Mouse (Mus musculus) embryonic facial prominence, embryonic 13.5 days (tissue): Measurements from ENCODE around the gene BC003965. TPM values are rescaled to one million over a fixed set of nuclear protein-coding genes. Genes with fewer than 3 reads are reported as not detected.
"Not testable (repeated sequence)": the region's sequence is repeated elsewhere in the genome, so short reads cannot be mapped to it uniquely, and the experiment has no call there.

Experiments used
- ATAC-seq: fragments of 200-750 bp; cut with Nextera tagmentation; 2 replicates; pipeline ENCODE4 v1.8.0; 2017; ENCODE audit warnings: low read depth; ENCODE audit not compliant: insufficient number of reproducible peaks, insufficient read depth, low FRiP score, low TSS enrichment
- H3K27ac ChIP-seq: fragments of 300-500 bp; sonication (generic); 2 replicates; pipeline ENCODE4 v1.5.1; 2015; ENCODE audit warnings: moderate library complexity, mild to moderate bottlenecking, inconsistent platforms
- H3K27me3 ChIP-seq: fragments of 300-500 bp; sonication (generic); 2 replicates; pipeline ENCODE4 v1.6.1; 2015; ENCODE audit warnings: mild to moderate bottlenecking, inconsistent platforms
- H3K36me3 ChIP-seq: fragments of 300-500 bp; sonication (generic); 2 replicates; pipeline ENCODE4 v1.6.1; 2015; ENCODE audit warnings: mild to moderate bottlenecking, inconsistent platforms
- H3K4me1 ChIP-seq: fragments of 300-500 bp; sonication (generic); 2 replicates; pipeline ENCODE4 v1.6.1; 2015; ENCODE audit warnings: inconsistent platforms
- H3K4me2 ChIP-seq: fragments of 300-500 bp; sonication (generic); 2 replicates; pipeline ENCODE4 v1.6.1; 2015; ENCODE audit warnings: moderate library complexity, mild to moderate bottlenecking, inconsistent platforms
- H3K4me3 ChIP-seq: fragments of 300-500 bp; sonication (generic); 2 replicates; pipeline ENCODE4 v1.5.1; 2015; ENCODE audit warnings: mild to moderate bottlenecking, inconsistent platforms
- H3K9ac ChIP-seq: fragments of 300-500 bp; sonication (generic); 2 replicates; pipeline ENCODE4 v1.6.1; 2015; ENCODE audit warnings: mild to moderate bottlenecking, inconsistent platforms
- H3K9me3 ChIP-seq: fragments of 300-500 bp; sonication (generic); 2 replicates; pipeline ENCODE4 v1.6.1; 2016; ENCODE audit warnings: inconsistent platforms
- WGBS: fragments of 180-500 bp; shearing (Covaris S2); methylation state at CpG from one replicate; pipeline ENCODE4 v1.1.7; 2015; ENCODE audit warnings: mixed read lengths; 5-methylcytosine and 5-hydroxymethylcytosine counted together
- polyA plus RNA-seq: library from polyadenylated mRNA; unstranded; fragments of >200 nt; fragmentation: Nextera tagmentation; extraction: Ambion mirVana; gene quantifications from 2 replicates; pipeline ENCODE4 v1.2.1, GENCODE M21; 2015

The BC003965 gene
- polyA plus RNA-seq, 1 experiment from 2014 or later: 35.5 TPM

DNA sequence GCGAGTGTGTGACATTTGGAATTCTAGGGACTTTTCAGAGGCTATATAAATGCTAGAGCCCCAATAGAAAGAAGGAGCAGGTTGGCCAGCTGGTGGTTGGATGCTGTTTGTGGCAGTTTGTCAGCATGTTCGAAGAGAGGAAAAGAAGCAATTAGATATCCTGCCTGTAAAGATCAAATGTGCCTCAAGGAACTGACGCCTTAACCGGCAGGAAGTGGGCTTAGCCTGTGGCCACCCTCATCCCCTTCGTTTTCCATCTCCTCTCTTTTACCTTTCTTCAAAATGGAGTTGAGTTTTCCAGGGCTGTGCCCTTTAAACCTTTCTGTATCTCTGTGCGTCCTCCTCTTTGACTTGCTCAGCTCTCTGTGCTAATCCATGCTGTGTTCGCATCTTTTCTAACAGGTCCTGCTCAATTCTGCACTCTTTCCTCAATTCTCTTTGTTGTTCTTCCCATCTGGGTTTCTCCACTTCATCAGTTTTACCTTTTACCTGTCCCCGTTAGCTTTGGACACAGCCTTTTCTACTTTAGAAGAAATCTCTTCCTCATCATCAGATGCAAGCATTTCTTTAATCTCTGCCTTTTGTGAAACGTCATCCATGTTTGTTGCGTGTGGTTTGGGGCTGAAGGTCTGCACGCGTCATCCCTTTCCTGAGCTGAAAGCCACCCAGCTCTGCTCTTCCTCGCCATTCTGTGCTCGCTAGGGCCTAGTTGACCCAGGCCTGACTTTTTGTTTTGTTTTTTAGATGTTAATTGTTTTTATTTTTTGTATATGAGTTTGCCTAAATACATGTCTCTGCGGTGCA is 35.3 kb downstream of the BC003965 start:
- Histone ChIP-seq H3K9me3 (no peaks in the 10 kb centered on the region), H3K4me3 (no peak overlapping the region), H3K27ac (no peak overlapping the region), H3K4me2 (no peak overlapping the region), H3K27me3 (no peaks in the 10 kb centered on the region), H3K9ac (no peak overlapping the region), H3K36me3 (peaks cover 66% of the 10 kb centered on the region), H3K4me1 (peaks cover 19% of the 10 kb centered on the region)
- no peak for ATAC-seq
- WGBS: 88% methylated on average over 15 of the region's 15 CpGs

DNA sequence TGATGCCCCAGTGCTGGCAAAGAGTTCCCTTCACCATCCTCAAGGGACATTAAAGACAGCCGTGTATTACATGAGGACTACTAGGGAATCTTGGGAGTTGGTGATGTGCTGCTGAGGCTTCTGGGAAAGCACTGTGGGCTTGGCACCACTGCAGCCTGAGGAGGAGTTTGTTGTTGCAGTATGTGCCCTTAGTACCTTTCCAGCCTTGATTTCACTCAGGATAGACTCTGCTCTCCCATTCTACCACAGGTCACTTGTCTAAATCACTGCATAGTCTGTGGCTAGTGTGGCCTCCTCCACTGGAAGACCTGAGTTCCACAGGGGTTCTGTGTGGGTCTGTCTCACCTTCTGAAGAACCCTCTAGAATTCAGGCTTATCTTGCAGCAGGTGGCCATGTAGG is 36.4 kb downstream of the BC003965 start:
- peaks cover 19% of the 10 kb centered on the region for H3K4me1 ChIP-seq
- H3K27ac ChIP-seq: peak overlapping the region; percentile 66; the same call in 1 of the 2 replicates
- H3K4me2 ChIP-seq: no peak overlapping the region
- H3K9ac ChIP-seq: no peak overlapping the region
- no peak for ATAC-seq
- H3K4me3 ChIP-seq: no peak overlapping the region
- WGBS: 72% methylated on average over 1 of the region's 1 CpGs
- H3K36me3 ChIP-seq: peaks cover 63% of the 10 kb centered on the region
- no peaks in the 10 kb centered on the region for H3K9me3 ChIP-seq
- H3K27me3 ChIP-seq: no peaks in the 10 kb centered on the region

DNA sequence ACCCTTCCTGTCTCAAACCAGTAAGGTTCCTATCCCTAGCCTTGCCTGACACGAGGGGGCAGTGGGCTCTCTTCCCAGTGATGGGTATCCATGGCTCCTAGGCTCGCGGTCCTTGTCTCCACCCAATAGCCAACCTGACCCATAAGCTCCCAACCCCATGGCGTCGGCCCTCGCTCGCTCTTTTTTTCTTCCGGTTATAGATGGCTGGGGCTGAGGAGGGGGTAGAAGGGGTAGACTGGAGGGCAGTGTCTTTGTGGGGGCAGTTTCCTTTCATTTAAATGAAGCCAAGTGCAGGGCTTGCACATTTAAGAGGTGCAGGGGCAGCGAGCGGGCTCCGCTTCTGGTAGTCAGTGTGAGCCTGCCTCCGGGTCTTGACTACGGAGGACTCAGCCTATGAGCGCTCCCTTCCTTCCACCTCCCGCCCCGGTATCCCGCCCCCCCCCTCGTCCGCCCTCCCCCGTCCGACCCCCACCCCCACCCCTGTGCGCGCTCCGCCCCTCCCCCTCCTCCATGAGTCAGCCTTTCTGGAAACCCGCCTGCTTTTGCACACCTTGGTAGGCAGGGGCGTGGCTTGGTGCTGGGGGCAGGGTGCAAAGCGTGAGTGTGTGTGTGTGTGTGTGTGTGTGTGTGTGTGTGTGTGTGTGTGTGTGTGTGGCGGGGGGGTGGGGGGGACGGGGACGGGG is 37.6 kb downstream of the BC003965 start:
- Histone ChIP-seq H3K36me3 (peaks cover 64% of the 10 kb centered on the region), H3K4me2 (peak overlapping the region; percentile 66), H3K27me3 (no peaks in the 10 kb centered on the region), H3K4me1 (peaks cover 19% of the 10 kb centered on the region), H3K9ac (peak overlapping the region; percentile 57), H3K4me3 (peak overlapping the region; percentile 41), H3K27ac (peak overlapping the region; percentile 66), H3K9me3 (no peaks in the 10 kb centered on the region)
- ATAC-seq: peak; percentile 74; the same call in 1 of the 2 replicates
- WGBS: 3% methylated on average over 15 of the region's 30 CpGs

DNA sequence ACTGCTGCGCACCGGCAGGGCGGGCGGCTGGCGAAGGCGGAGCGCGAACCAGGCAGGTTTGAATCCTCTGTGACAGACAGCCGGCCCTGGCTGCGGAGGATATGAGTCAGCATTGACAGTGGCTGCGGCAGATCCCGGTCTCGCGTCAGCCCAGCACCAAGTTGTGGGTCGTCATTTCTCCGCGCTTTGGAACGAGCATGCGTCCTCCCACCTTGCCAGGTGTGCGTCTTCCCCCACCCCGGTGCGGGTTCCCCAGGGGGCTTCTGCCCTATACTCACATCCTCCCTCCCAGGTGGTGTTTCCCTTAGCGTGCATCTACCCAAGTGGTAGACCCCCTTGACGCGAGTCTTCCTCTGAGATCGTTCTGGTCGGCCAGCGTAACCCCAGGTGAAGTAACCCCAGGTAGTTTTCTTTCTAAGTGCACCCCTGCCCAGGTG is 38.2 kb downstream of the BC003965 start:
- not testable (repeated sequence) for H3K9me3 ChIP-seq, H3K27ac ChIP-seq, H3K27me3 ChIP-seq
- peaks cover 19% of the 10 kb centered on the region for H3K4me1 ChIP-seq
- ATAC-seq: peak; percentile 78; the same call in 1 of the 2 replicates
- H3K9ac ChIP-seq: peak overlapping the region; percentile 55
- H3K4me2 ChIP-seq: peak overlapping the region; percentile 66
- peak overlapping the region; percentile 41 for H3K4me3 ChIP-seq
- 12% methylated on average over 16 of the region's 28 CpGs for WGBS
- H3K36me3 ChIP-seq: peaks cover 65% of the 10 kb centered on the region

DNA sequence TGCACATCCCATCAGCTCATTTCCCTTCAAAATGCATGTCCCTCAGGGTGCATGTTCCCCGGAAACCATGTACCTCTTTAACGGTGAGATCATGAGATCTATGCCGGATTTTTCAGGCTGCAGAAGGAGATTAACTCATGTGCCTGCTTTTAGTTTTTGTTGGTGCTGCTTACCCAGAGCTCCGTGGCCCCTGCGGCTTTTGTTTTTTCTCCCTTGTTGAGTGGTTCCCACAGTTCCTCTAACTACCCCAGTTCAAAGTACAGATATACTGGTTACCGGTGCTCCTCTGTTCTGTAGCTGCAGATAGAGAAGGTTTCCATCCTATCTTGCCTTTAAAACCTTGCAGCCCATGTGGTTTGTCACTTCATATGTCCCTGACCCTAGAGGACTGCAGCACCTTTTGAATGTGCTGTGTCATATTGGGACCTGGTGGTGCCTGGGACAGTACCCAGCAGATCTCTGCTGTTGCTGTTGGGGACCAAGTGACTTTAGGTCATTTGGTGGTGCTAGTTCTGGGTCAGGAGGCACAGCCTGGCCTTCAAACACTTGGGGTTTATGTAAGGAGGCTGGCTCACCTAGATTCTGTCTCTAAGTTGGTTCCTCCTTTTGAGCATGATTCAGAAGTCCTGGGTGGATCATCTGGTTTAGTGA is 38.7 kb downstream of the BC003965 start:
- H3K9ac ChIP-seq: no peak overlapping the region
- no peak for ATAC-seq
- H3K27me3 ChIP-seq: no peaks in the 10 kb centered on the region
- peaks cover 19% of the 10 kb centered on the region for H3K4me1 ChIP-seq
- peaks cover 64% of the 10 kb centered on the region for H3K36me3 ChIP-seq
- peak overlapping the region; percentile 41 for H3K4me3 ChIP-seq
- H3K27ac ChIP-seq: no peak overlapping the region
- H3K4me2 ChIP-seq: peak overlapping the region; percentile 66
- 37% methylated on average over 6 of the region's 6 CpGs for WGBS
- H3K9me3 ChIP-seq: no peaks in the 10 kb centered on the region

DNA sequence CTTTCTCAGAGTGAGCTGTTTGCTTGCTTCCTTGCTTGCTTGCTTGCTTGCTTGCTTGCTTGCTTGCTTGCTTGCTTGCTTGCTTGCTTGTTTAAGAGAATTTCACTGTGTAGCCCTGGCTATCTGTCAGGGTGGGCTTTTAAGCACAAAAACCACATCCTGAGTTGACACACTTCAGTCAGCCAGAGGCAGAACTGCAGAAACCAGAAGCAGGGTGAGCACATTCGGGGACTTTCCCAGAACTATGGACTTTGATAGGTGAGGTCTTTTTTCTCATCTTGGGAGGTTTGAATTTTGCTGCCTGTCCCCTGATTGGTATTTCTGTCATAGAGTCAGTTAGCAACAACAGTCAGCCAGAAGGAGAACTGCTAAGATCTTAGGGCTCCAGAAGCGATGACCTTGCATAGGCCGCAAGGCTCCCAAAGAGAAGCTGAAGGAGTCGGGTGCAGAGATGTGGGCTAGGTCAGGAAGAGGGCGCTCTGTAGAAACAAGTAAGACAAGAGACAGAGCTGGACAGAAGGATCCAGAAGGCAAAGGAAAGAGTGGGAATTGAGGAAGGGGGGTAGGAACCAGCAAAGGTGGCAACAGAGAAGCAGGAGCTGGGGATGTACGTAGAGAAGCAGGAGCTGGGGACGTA is 40.4 kb downstream of the BC003965 start:
- no peak for ATAC-seq
- H3K36me3 ChIP-seq: peaks cover 62% of the 10 kb centered on the region
- H3K4me1 ChIP-seq: peaks cover 19% of the 10 kb centered on the region
- H3K4me3 ChIP-seq: no peak overlapping the region
- H3K27ac ChIP-seq: no peak overlapping the region
- H3K9ac ChIP-seq: no peak overlapping the region
- 88% methylated on average over 7 of the region's 7 CpGs for WGBS
- H3K4me2 ChIP-seq: no peak overlapping the region
- H3K27me3 ChIP-seq: no peaks in the 10 kb centered on the region
- H3K9me3 ChIP-seq: no peaks in the 10 kb centered on the region

DNA sequence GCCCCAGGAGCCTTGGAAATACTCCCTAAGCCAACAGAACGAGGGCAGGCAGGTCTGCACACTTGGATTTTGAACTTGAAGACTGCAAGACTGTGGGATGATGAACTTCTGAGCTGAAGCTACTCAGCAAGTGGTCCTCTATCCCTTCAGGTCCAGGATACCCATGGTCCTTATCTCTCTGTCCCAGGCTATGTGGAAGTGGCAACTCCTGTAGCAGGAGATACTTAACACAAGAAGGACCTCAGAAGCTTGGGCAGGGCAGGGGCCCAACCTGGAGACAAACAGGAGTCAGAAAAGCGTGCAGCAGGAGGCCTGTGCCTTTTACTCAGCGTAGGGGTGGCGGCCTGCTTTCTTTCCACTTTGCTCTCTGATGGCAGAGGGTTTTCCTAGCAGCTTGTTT is 41.3 kb downstream of the BC003965 start:
- Histone ChIP-seq H3K36me3 (peaks cover 63% of the 10 kb centered on the region), H3K27me3 (no peaks in the 10 kb centered on the region), H3K4me2 (no peak overlapping the region), H3K4me3 (no peak overlapping the region), H3K9me3 (no peaks in the 10 kb centered on the region), H3K9ac (no peak overlapping the region), H3K4me1 (peaks cover 18% of the 10 kb centered on the region), H3K27ac (no peak overlapping the region)
- no peak for ATAC-seq
- 85% methylated on average over 4 of the region's 4 CpGs for WGBS

DNA sequence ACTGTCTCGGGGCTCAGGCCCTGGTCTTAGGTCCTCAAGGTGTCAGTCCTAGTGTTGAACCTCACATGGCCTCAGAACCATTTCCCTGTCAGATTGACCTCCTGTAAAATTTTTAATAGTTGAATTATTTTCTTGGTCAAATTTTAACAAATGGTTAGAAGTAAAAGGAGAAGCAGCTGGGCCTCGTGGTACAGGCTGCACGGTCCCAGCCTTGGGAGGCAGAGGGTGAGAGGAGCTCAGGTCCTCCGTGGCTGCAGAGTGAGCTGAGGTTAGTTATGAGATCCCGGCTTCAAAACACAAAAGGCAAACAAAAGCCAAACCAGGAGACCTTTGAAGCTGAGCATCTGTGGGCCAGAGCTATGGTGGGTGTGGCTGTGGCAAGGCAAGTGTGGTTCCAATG is 43.6 kb downstream of the BC003965 start:
- H3K36me3 ChIP-seq: peaks cover 72% of the 10 kb centered on the region
- no peaks in the 10 kb centered on the region for H3K9me3 ChIP-seq
- no peaks in the 10 kb centered on the region; the same call in 1 of the 2 replicates for H3K4me1 ChIP-seq
- 88% methylated on average over 5 of the region's 5 CpGs for WGBS
- H3K27ac ChIP-seq: no peak overlapping the region
- no peak for ATAC-seq
- H3K4me3 ChIP-seq: no peak overlapping the region
- H3K27me3 ChIP-seq: no peaks in the 10 kb centered on the region
- H3K9ac ChIP-seq: no peak overlapping the region
- no peak overlapping the region for H3K4me2 ChIP-seq

DNA sequence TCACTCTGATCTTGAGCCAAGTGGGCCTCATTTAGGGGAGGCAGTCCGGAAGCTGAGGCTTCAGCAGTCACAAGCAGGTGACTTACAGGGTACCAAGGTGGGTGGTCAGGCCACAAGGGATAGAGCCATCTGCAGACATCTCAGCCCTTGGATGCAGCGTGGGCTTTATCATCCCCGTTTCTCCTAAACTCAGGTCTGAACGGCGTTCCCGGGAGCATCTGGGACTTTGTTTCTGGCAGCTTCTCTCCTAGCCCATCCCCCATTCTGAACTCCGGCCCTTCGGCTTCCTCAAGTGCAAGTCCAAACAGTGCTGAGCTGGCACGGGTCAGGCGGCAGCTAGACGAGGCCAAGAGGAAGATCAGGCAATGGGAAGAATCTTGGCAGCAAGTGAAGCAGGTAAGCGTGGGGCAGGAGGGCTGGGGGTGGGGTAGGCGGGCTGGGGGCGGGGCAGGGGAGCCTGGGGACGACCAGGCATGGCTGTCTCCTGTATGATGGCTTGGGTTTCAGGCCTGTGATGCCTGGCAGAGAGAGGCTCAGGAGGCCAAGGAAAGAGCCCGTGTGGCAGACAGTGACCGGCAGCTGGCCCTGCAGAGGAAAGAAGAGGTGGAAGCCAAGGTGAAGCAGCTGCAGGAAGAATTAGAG is 45.8 kb downstream of the BC003965 start:
- not testable (repeated sequence) for ATAC-seq, H3K9ac ChIP-seq, H3K27ac ChIP-seq, H3K4me1 ChIP-seq, H3K9me3 ChIP-seq, H3K27me3 ChIP-seq, H3K4me3 ChIP-seq, H3K4me2 ChIP-seq
- H3K36me3 ChIP-seq: peaks cover 67% of the 10 kb centered on the region
- 72% methylated on average over 17 of the region's 17 CpGs for whole genome bisulfite sequencing

DNA sequence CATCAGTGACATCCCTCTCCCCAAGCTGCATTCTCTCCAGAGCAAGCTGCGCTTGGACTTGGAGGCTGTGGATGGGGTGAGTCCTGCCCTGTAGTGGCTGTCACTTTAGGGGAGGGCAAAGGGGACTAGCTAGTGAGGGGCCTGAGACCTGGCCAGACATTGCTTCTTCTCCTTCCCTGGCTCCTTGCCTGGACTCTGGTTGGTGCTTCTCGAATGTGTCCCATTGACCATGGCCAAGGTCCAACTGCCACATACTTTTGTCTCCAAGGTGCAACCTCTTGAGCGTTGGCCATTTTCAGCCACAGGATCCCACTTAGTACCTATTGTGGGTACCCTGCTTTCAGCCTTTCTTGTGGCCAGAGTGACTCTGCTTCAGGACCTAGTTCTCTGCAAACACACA is 46.3 kb downstream of the BC003965 start:
- Histone ChIP-seq H3K4me3 (no peak overlapping the region), H3K36me3 (peaks cover 68% of the 10 kb centered on the region), H3K9me3 (no peaks in the 10 kb centered on the region), H3K27me3 (no peaks in the 10 kb centered on the region), H3K27ac (no peak overlapping the region), H3K4me1 (no peaks in the 10 kb centered on the region), H3K4me2 (no peak overlapping the region), H3K9ac (no peak overlapping the region)
- 94% methylated on average over 3 of the region's 3 CpGs for WGBS
- no peak for ATAC-seq

DNA sequence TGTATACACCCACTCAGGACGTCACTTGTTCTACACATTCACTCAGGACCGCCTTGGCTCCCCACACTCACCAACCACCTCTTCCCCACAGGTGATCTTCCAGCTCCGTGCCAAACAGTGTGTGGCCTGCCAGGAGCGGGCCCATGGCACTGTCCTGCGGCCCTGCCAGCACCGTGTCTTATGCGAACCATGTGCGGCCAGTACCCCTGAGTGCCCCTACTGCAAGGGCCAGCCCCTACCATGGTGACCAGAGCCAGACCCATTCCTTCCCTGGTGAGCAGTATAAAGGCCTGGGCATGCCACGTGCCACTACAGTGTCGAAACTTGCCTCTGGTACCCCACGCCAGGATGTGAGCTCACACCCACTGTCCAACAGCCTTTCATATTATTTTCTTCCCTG is 47.3 kb downstream of the BC003965 start:
- not testable (repeated sequence) for H3K9me3 ChIP-seq, H3K4me3 ChIP-seq, H3K27me3 ChIP-seq, H3K4me2 ChIP-seq, ATAC-seq, H3K9ac ChIP-seq, H3K27ac ChIP-seq, H3K4me1 ChIP-seq
- 81% methylated on average over 5 of the region's 11 CpGs for WGBS
- peaks cover 68% of the 10 kb centered on the region for H3K36me3 ChIP-seq
